Mouse (Mus musculus): ENCODE measurements around the gene Cd300ld4.

GRCm38 (mm10) chr11:115073002-115073401 lies 46.2 kb upstream of the Cd300ld4 start:
- no peak for TF ChIP-seq POLR2A (IDR thresholded peaks at IDR 0.05; ENCODE audit: borderline replicate concordance, extremely low read depth, insufficient read depth, insufficient read length, poor library complexity, severe bottlenecking)
- no peak for TF ChIP-seq CTCF (IDR thresholded peaks at IDR 0.05; ENCODE audit: borderline replicate concordance, extremely low read depth, insufficient read depth, insufficient read length)

All from brain, embryonic 14.5 days (tissue).